Mouse (Mus musculus): ENCODE results near the gene Mrpl53. TPM values are rescaled to one million over a fixed set of nuclear protein-coding genes. Genes with fewer than 3 reads are reported as not detected.
A peak's percentile ranks its signal among the peaks of the same experiment; 100 is the strongest.

Mrpl53 gene
- polyA plus RNA-seq, 1 experiment from 2014 or later = 18.3 TPM

DNA sequence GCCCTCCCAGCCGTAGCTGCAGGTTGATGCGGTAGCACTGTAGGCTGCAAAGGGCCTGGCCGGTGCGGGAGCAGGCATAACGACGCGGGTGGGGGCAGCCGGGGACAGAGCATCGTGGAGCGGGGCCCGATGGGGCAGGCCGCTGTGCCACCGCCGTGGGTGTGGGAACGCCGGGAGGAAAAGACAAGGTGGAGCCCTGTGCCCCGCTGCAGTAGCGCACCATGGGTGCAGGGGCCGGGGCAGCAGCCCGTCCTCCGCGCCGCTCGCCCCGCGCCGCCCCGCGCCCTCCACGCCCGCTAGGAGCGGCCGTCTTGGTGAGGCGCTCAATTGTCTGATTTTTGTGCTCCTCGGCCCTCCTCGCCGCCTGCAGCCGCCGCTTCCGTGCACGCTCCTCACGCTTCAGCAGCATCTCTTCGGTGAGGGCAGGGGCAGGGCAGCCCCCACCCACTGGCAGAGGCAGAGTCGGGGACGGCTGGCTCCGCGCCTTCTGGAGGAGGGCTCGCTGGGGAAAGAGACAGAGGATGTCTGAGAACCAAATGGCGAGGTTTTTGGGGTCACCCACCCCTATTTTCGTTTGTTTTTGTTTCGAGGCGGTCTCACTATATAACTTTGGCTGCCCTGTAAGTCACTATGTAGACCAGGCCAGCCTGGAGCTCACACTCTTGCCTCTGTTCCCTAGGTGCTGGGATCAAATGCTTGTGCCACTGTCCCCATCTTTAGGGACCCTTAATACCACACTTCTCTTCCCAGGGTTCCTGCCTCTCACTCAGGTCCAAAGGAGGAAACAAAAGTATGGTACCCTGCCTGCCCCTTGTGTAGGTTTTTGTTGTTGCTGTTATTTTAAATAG is 13.2 kb downstream of the Mrpl53 start:
- Histone ChIP-seq H3K36me3 (ENCODE audit: inconsistent target) (no peaks in the 10 kb centered on the region), H3K4me3 (ENCODE audit: inconsistent target) (peak overlapping the region; percentile 31), H3K79me2 (ENCODE audit: inconsistent target) (peaks cover 8% of the 10 kb centered on the region; the same call in 1 of the 2 replicates), H3K27ac (no peak overlapping the region)
- 7% methylated on average over 50 of the region's 52 CpGs for WGBS (ENCODE audit: missing documents)

DNA sequence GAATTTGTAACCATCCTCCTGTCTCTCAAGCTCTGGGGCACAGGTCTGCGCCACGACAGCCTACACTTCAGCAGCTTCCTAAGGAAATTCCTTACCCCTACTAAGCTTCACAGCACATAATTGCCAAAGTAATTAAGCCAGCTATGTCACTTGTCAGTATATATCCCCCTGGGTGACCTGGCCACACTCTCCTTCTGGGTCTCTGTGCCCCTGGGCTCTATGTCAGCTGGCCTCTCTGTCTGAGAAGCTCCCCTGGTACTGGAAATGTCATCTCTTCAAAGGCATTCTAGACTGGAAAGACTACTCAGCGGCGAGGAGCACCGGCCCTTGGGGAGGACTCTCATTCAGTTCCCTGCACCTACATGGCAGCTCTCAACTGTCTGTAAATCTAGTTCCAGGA is 14.1 kb downstream of the Mrpl53 start:
- no peaks in the 10 kb centered on the region for H3K36me3 ChIP-seq (ENCODE audit: inconsistent target)
- WGBS (ENCODE audit: missing documents) = 99% methylated on average over 5 of the region's 5 CpGs
- H3K27ac ChIP-seq = no peak overlapping the region
- no peak overlapping the region for H3K4me3 ChIP-seq (ENCODE audit: inconsistent target)
- peaks cover 8% of the 10 kb centered on the region; the same call in 1 of the 2 replicates for H3K79me2 ChIP-seq (ENCODE audit: inconsistent target)

DNA sequence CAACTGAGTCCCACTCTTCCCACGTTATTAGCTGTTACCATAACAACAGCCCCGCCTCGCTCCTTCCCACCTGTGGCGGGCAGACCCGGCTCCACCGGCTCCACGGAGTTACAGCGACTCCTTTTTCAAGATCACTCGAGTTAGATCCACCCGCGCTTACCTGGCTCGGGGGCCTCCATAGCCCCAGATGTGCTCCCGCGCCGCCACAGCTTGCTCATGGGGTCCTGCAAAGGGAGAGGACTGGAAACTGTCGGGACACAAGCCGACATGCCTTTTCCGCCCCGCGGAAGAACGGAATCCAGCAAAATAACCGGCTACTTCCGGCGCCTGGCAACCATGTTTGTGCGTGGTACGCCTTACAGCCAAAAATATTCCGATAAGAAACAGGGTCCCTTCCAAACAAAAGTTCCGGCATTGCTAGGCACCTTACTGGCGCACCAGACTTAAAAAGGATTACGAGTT is 16.0 kb downstream of the Mrpl53 start:
- Histone ChIP-seq H3K4me3 (ENCODE audit: inconsistent target) (peak overlapping the region; percentile 97), H3K36me3 (ENCODE audit: inconsistent target) (no peaks in the 10 kb centered on the region), H3K27ac (peak overlapping the region; percentile 51), H3K79me2 (ENCODE audit: inconsistent target) (peaks cover 8% of the 10 kb centered on the region; the same call in 1 of the 2 replicates)
- WGBS (ENCODE audit: missing documents) = under 1% methylated on average over 30 of the region's 30 CpGs

DNA sequence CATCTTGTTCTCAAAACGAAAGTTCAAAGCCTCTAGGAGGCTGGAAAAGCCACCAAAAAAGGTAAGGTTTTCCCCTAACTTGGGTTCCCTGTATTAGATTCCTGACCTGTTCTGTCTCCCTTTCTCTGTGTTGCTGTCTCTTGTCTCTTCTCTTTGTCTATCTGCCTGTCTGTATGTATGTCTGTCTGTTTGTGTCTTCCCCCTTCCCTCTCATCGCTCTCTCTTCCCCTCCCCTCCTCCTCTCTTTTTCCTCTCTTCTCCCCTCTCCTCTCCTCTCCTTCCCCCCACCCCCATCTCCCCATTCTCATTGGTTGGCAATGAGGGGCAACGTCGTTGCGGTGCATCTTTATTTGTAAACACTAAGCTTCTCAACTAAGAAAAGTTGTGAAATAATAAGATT is 16.5 kb downstream of the Mrpl53 start, which contains the start of gene Ino80b:
Gene Ino80b, minus strand, starts transcription at position 101 of the 400 bp plus-strand sequence.
- H3K27ac ChIP-seq = peak within 1 kb of the TSS; percentile 51
- H3K4me3 ChIP-seq (ENCODE audit: inconsistent target) = peak within 1 kb of the TSS; percentile 97
- WGBS (ENCODE audit: missing documents) = 43% methylated on average over 5 of the region's 5 CpGs
- H3K79me2 ChIP-seq (ENCODE audit: inconsistent target) = peaks cover 8% of the 10 kb centered on the region; the same call in 1 of the 2 replicates
- H3K36me3 ChIP-seq (ENCODE audit: inconsistent target) = no peaks in the 10 kb centered on the region

DNA sequence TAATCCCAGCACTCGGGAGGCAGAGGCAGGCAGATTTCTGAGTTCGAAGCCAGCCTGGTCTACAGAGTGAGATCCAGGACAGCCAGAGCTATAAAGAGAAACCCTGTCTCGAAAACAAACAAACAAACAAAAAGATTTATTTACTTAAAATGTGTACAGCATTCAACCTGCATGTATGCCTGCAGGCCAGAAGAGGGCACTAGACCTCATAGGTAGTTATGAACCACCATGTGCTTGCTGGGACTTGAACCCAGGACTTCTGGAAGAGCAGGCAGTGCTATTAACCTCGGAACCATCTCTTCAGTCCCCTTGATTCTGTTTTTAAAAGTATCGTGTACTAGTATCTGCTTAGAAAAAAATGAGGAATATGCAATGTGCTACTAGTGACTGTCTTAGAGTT is 18.6 kb downstream of the Mrpl53 start:
- WGBS (ENCODE audit: missing documents) = 97% methylated on average over 5 of the region's 5 CpGs
- Histone ChIP-seq H3K4me3 (ENCODE audit: inconsistent target) (no peak overlapping the region), H3K36me3 (ENCODE audit: inconsistent target) (no peaks in the 10 kb centered on the region), H3K27ac (no peak overlapping the region), H3K79me2 (ENCODE audit: inconsistent target) (peaks cover 8% of the 10 kb centered on the region; the same call in 1 of the 2 replicates)

DNA sequence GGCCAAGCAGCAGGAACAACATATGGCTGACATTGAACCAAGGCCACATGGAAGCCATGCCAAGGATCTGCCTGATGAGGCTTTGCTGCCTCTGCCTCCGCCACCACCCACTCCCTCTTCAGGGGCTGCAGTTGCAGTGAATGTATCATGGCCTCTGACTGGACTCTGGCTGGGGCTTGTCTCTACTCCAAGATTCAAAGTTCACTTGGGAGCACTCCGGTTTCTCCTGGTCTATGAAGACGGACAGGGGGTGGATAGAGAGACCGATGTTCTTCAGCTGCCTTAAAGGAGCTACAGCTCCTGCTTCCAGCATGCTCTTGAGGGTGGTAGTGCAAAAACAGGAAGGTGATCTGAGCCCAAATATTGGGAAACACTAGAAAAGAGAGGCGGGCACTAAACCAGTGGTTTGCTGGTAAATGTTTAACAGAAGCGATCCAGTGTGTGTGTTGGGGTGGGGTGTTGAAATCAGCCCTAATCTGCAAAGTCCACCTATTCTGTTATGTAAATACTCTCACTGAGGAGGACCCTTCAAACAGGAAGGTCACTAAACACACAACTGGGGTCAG is 22.7 kb downstream of the Mrpl53 start:
- Histone ChIP-seq H3K79me2 (ENCODE audit: inconsistent target) (no peaks in the 10 kb centered on the region), H3K36me3 (ENCODE audit: inconsistent target) (no peaks in the 10 kb centered on the region), H3K27ac (peak overlapping the region; percentile 16), H3K4me3 (ENCODE audit: inconsistent target) (no peak overlapping the region)
- 12% methylated on average over 6 of the region's 6 CpGs for WGBS (ENCODE audit: missing documents)

DNA sequence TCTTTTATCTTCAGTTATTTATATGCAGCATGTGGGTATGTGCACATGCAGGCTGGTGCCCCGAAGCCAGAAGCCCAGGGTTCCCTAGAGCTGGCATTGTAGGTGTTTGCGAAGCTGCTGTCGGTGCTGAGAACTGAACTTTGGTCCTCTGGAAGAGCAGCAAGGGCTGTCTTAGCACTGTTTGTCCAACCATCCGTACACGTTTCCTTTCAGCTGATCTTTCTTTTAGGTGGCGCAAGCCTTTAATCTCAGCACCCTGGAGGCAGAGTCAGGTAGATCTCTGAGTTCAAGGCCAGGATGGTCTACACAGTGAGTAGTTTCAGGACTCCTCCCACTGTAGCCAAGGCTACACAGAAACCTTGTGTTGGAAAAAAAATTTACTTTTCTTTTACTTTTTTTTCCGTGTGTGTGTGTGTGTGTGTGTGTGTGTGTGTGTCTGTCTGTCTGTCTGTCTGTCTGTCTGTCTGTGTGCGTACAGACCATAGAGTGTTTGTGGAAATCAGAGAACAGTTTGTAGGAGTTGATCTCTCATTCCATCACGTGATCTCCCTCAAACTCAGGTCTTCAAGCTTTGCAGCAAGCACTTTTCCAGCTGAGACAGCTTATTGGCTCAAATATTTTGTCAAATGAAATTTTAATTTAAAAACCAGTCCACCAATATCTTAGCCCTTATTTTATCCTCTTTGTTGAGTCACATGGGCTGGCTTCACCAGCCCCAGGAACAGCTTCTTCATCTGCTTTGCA is 23.5 kb downstream of the Mrpl53 start:
- 78% methylated on average over 9 of the region's 9 CpGs for WGBS (ENCODE audit: missing documents)
- H3K27ac ChIP-seq = peak overlapping the region; percentile 16
- H3K4me3 ChIP-seq (ENCODE audit: inconsistent target) = no peak overlapping the region

DNA sequence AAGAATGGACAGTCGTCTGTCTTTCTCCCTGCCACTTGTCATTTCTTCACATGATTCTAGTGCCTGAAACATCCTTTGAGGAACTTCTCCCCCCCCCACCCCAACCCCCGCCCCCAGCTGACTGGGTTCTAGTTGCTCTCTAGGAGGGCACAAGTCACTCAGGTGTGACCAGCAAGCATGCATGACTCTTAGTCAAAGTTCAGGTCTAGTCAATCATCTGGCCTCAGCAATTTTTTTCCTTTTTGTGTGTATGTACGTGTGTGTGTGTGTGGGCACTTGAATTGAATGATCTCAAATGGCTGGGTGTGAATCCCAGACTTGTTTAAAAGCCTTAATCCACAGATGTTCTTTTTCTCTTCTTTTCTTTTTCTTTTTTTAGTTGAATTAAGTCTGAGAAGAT is 25.4 kb downstream of the Mrpl53 start:
- WGBS (ENCODE audit: missing documents) = 67% methylated on average over 3 of the region's 3 CpGs
- H3K79me2 ChIP-seq (ENCODE audit: inconsistent target) = no peaks in the 10 kb centered on the region

More for the DNA sequence above, 23.5 kb downstream of the Mrpl53 start:
- H3K36me3 ChIP-seq (ENCODE audit: inconsistent target) = no peaks in the 10 kb centered on the region
- H3K79me2 ChIP-seq (ENCODE audit: inconsistent target) = no peaks in the 10 kb centered on the region

DNA sequence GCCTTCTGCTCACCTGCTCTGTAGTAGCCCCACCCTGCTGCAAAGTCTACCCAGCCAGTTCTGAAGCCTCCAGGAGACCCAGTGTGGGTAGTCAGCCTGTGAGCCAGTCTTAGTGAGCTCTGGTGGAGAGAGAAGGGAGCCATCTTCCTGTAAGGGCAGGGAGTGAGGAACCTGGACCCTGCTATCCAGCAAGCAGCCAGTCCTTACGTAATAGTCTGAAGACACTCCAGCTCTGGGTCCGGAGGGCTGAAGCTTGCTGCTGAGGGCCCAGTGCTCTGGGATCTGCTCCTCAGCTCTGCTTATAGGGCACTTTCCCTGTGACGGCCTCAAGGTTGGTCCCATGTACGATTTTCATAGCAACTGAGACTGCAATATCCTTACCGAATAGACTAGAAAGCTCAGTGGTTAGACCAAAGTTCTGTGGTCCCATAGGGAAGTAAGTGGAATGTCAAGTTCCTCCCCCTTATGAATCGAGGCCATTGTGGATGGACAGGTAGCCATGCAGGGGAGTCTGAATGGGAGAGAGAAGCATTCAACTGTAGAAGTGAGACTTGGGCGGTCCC is 26.2 kb downstream of the Mrpl53 start, which contains the start of gene Rtkn:
Gene Rtkn, plus strand, starts transcription at position 513 of the 563 bp plus-strand sequence.
- 62% methylated on average over 7 of the region's 7 CpGs for WGBS (ENCODE audit: missing documents)
- H3K79me2 ChIP-seq (ENCODE audit: inconsistent target) = no peaks in the 10 kb centered on the region
- H3K4me3 ChIP-seq (ENCODE audit: inconsistent target) = no peak within 1 kb of the TSS
- H3K36me3 ChIP-seq (ENCODE audit: inconsistent target) = no peaks in the 10 kb centered on the region
- H3K27ac ChIP-seq = no peak within 1 kb of the TSS

More for the DNA sequence above, 25.4 kb downstream of the Mrpl53 start:
- Histone ChIP-seq H3K4me3 (ENCODE audit: inconsistent target) (no peak overlapping the region), H3K27ac (no peak overlapping the region), H3K36me3 (ENCODE audit: inconsistent target) (no peaks in the 10 kb centered on the region)

DNA sequence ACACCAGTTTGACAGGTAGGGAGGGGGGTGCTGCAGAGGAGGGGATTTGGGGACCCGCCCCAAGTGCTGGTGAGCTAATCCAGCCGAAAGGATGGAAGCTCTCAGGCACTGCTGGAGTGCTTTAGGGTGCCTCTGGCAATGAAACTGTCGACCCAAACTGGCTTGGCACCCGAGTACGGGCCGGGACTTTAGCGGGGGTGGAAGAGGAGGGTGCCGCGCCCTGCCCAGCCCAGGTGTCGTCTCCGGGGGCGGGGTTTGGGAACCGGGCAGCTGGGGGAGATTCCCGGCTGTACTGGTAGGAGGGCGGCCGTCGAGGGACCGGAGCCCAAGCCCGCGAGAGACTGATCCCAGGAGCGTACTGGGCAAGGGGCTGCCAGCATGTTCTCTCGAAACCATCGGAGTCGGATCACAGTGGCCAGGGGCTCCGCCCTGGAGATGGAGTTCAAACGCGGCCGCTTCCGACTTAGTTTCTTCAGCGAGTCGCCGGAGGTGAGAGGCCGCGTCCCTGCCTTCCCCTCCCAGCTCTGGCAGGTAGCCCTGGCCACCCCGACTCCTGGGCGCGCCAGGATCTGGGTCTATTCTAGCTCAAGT is 26.8 kb downstream of the Mrpl53 start:
- no peak overlapping the region for H3K27ac ChIP-seq
- H3K79me2 ChIP-seq (ENCODE audit: inconsistent target) = no peaks in the 10 kb centered on the region
- 49% methylated on average over 33 of the region's 37 CpGs for WGBS (ENCODE audit: missing documents)
- no peaks in the 10 kb centered on the region for H3K36me3 ChIP-seq (ENCODE audit: inconsistent target)
- H3K4me3 ChIP-seq (ENCODE audit: inconsistent target) = no peak overlapping the region

DNA sequence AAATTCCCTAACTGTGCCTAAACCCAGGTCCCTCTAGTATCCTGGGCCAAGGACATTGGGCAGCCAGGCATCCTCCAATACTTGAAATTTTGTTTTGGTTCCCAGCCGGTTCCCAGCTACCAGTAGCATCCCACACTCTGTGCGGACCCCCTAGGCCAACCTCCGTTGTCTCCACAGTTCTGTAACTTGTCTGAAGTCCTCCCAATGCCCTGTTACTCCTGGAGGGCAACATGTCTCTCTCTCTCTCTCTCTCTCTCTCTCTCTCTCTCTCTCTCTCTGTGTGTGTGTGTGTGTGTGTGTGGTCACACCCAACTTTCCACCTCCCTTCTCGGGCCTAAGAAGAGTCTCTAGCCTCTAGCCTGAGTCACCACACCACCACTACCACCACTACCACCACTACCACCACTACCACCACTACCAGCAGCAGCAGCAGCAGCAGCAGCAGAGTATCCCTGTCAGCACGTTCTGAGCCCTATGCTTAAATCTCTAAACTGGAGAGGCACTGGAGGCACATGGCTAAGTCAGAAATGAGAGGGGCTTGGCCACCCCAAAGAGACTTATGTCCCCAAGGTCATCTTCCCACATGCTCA is 27.5 kb downstream of the Mrpl53 start:
- Histone ChIP-seq H3K79me2 (ENCODE audit: inconsistent target) (no peaks in the 10 kb centered on the region), H3K36me3 (ENCODE audit: inconsistent target) (no peaks in the 10 kb centered on the region), H3K4me3 (ENCODE audit: inconsistent target) (peak overlapping the region; percentile 28), H3K27ac (no peak overlapping the region)
- WGBS (ENCODE audit: missing documents) = 81% methylated on average over 4 of the region's 5 CpGs

DNA sequence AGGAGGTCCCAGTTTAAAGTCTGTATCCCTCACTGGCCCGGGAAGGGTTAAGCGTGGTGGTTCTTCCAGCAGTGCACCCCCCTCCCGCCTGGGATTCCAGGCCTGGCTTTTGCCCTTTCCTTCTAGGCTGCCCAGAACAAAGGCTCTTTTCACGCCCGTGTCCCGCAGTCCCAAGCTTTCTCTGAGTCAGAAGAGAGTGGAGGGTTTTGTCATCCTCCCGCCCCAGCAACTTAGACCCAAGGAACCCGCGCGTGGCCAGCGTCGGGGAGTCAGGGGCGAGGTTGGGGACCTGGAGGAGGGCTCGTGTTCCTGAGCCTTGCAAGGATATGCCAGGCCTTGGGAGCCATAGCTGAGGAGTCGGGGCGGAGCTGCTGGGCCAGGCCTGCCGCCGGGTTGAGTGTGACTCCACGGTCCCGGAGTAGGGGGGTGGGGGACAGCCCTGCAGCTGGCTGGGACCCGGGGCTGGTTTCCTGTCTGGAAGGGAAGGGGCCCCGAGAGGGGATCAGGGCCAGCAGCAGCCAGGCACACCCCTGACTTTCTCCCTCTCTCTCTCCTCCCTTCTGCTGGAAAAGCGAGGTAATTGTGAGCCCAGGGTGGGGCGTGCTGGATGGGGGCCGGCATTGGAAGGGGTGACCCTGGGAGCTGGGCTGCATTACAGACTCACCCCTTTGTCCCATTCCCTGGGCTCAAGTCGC is 28.2 kb downstream of the Mrpl53 start:
- Histone ChIP-seq H3K4me3 (ENCODE audit: inconsistent target) (peak overlapping the region; percentile 28), H3K36me3 (ENCODE audit: inconsistent target) (no peaks in the 10 kb centered on the region), H3K79me2 (ENCODE audit: inconsistent target) (no peaks in the 10 kb centered on the region), H3K27ac (peak overlapping the region; percentile 33; the same call in 1 of the 2 replicates)
- 24% methylated on average over 26 of the region's 26 CpGs for WGBS (ENCODE audit: missing documents)

DNA sequence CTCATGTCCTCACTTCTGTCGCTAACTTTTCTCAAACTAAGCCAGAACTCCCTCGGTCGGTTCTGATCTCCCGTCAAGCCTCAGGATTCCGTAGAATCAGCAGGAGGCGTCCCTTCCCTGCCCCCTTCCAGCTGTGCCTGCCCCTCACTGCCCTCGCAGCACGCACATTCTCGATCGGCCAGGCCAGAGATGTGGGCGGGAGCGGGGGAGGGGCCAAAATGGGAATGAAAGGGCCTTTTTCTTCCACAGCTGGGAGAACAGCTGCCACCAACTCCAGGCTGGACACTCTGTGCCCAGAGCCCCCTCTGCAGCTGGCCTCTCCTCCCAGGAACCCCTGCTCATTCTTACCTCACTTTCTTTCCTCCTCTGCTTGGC is 28.7 kb downstream of the Mrpl53 start:
- peak overlapping the region; percentile 28 for H3K4me3 ChIP-seq (ENCODE audit: inconsistent target)
- no peaks in the 10 kb centered on the region for H3K36me3 ChIP-seq (ENCODE audit: inconsistent target)
- no peaks in the 10 kb centered on the region for H3K79me2 ChIP-seq (ENCODE audit: inconsistent target)
- 10% methylated on average over 12 of the region's 12 CpGs for WGBS (ENCODE audit: missing documents)
- H3K27ac ChIP-seq = peak overlapping the region; percentile 33; the same call in 1 of the 2 replicates
